13 mouse cellular contexts compared by ENCODE assay signal in genomic region chr16:18073259-18073962, GRCm38 (mm10). TPM values are rescaled to one million over a fixed set of nuclear protein-coding genes. Genes with fewer than 3 reads are reported as not detected.
A peak's percentile ranks its signal among the peaks of the same experiment; 100 is the strongest.
DNase-seq lines count a peak whose midpoint lies in the region; ATAC-seq and TF ChIP-seq lines count a peak whose summit lies in the region.
"Had no signal": no experiment of that assay in that cellular context is flagged by ENCODE, and none has a peak within 500 bp of the region (broad histone marks: within the 10 kb centered on the region; RNA-seq: fewer than 3 reads in every experiment).

No protein-coding gene starts in this region.

- no peaks in the 10 kb centered on the region for H3K9me3 ChIP-seq in lung, embryonic 16.5 days (ENCODE audit: control insufficient read depth, low read length)
- no peaks in the 10 kb centered on the region for H3K9me3 ChIP-seq in MEL (replicated peaks; ENCODE audit: insufficient read depth, low read length)
- no peaks in the 10 kb centered on the region for H3K9me3 ChIP-seq in intestine, embryonic 15.5 days
- H3K9me3 ChIP-seq: neural tube, embryonic 12.5 days had no signal

- H3K27me3 ChIP-seq in lung, embryonic 16.5 days (ENCODE audit: control insufficient read depth, insufficient read depth, low read depth, low read length) = no peaks in the 10 kb centered on the region
- H3K27me3 ChIP-seq in MEL (ENCODE audit: control insufficient read depth in 1 of 2, insufficient read depth in 2 of 2, low read length in 2 of 2) = no peaks in the 10 kb centered on the region
- no peaks in the 10 kb centered on the region for H3K27me3 ChIP-seq in intestine, embryonic 15.5 days (replicated peaks)
- H3K27me3 ChIP-seq: neural tube, embryonic 12.5 days had no signal

- DNase-seq in lung, adult 2 months = no peak
- peak; percentile 57 for DNase-seq in MEL (ENCODE audit: low read depth, low spot score)
- peak; percentile 92 for DNase-seq in thymus, postnatal 0 days (ENCODE audit: low spot score)
- DNase-seq in layer of hippocampus, adult 18-20 months (ENCODE audit: low spot score in 2 of 2) = no peak
- DNase-seq in layer of hippocampus, adult 8-10 months (ENCODE audit: low spot score in 2 of 2) = no peak
- DNase-seq in frontal cortex, postnatal 14 days (ENCODE audit: low spot score in 2 of 2) = no peak
- DNase-seq: forebrain, postnatal 0 days; right cerebral cortex, postnatal 25 days had no signal

- peak in 1 of 2 experiments; percentile 58; a peak in 2 of 4 replicates for TF ChIP-seq EP300 in MEL (IDR thresholded peaks at IDR 0.05; ENCODE audit: low read depth in 1 of 2, low read length in 2 of 2)

- H3K4me1 ChIP-seq in lung, embryonic 16.5 days (replicated peaks; ENCODE audit: control insufficient read depth, insufficient read depth, low read length) = 0 out of 2 replicates have a peak, but pooled peaks cover 4% of the 10 kb centered on the region
- H3K4me1 ChIP-seq in lung, adult 2 months (ENCODE audit: control insufficient read depth, insufficient read depth, low read length) = 0 out of 2 replicates have a peak, but pooled peaks cover 3% of the 10 kb centered on the region
- H3K4me1 ChIP-seq in MEL (ENCODE audit: control insufficient read depth in 1 of 2, insufficient read depth in 2 of 2, low read length in 2 of 2) = peaks cover 3 to 10% of the 10 kb centered on the region in 2 experiments
- peaks cover 13% of the 10 kb centered on the region; the same call in 1 of the 2 replicates for H3K4me1 ChIP-seq in intestine, embryonic 15.5 days (replicated peaks)

- no peak overlapping the region for H3K27ac ChIP-seq in lung, embryonic 16.5 days (ENCODE audit: low read length)
- no peak overlapping the region for H3K27ac ChIP-seq in MEL (ENCODE audit: control insufficient read depth, low read depth, low read length)
- H3K27ac ChIP-seq in intestine, embryonic 15.5 days = no peak overlapping the region
- H3K27ac ChIP-seq: left cerebral cortex, adult 2 months; neural tube, embryonic 12.5 days had no signal

- WGBS in lung, embryonic 16.5 days = 54% methylated on average over 9 of the region's 9 CpGs
- WGBS in lung, adult 2 months = 53% methylated on average over 9 of the region's 9 CpGs
- WGBS in intestine, embryonic 15.5 days = 75% methylated on average over 9 of the region's 9 CpGs

- peak; percentile 69 for ATAC-seq in lung, embryonic 16.5 days (ENCODE audit: low read depth)
- ATAC-seq in intestine, embryonic 15.5 days = peak; percentile 20; the same call in 1 of the 2 replicates
- ATAC-seq: forebrain, postnatal 0 days had no signal

- peaks cover 6% of the 10 kb centered on the region; the same call in 1 of the 2 replicates for H3K36me3 ChIP-seq in lung, embryonic 16.5 days (ENCODE audit: control insufficient read depth, insufficient read depth, low read length)
- H3K36me3 ChIP-seq in MEL (ENCODE audit: control insufficient read depth in 1 of 2, insufficient read depth in 2 of 2, low read length in 2 of 2) = no peaks in the 10 kb centered on the region; a peak in 1 of 4 replicates
- H3K36me3 ChIP-seq in intestine, embryonic 15.5 days = peaks cover 15% of the 10 kb centered on the region; the same call in 1 of the 2 replicates

- no peak for TF ChIP-seq CTCF in lung, adult 2 months (IDR thresholded peaks at IDR 0.05; ENCODE audit: insufficient read depth, low read length)
- TF ChIP-seq CTCF in MEL (IDR thresholded peaks at IDR 0.05 in 2 of 3, conservative IDR thresholded peaks at IDR 0.05 in 1 of 3; ENCODE audit: control insufficient read depth in 1 of 3, insufficient read depth in 1 of 3, low read depth in 2 of 3, low read length in 3 of 3, poor library complexity in 1 of 3, severe bottlenecking in 1 of 3) = no peak

- TF ChIP-seq RAD21 in MEL (IDR thresholded peaks at IDR 0.05; ENCODE audit: low read depth, low read length) = no peak

- H3K4me3 ChIP-seq in lung, embryonic 16.5 days (ENCODE audit: low read length) = no peak overlapping the region
- no peak overlapping the region for H3K4me3 ChIP-seq in lung, adult 2 months (replicated peaks; ENCODE audit: extremely low read depth, low read depth, low read length)
- no peak overlapping the region for H3K4me3 ChIP-seq in MEL (ENCODE audit: control insufficient read depth in 1 of 2, insufficient read depth in 1 of 2, low read depth in 2 of 2, low read length in 2 of 2)
- no peak overlapping the region for H3K4me3 ChIP-seq in intestine, embryonic 15.5 days (replicated peaks)
- H3K4me3 ChIP-seq: left cerebral cortex, adult 2 months; neural tube, embryonic 12.5 days had no signal

- no peaks in the 10 kb centered on the region; the same call in 1 of the 2 replicates for H3K79me2 ChIP-seq in MEL (ENCODE audit: control insufficient read depth, insufficient read depth, low read length, poor library complexity)

- H3K4me2 ChIP-seq in lung, embryonic 16.5 days (ENCODE audit: low read depth, low read length) = no peak overlapping the region
- H3K4me2 ChIP-seq in intestine, embryonic 15.5 days (replicated peaks) = no peak overlapping the region
- H3K4me2 ChIP-seq: heart, embryonic 11.5 days; neural tube, embryonic 12.5 days had no signal

- H3K9ac ChIP-seq in lung, embryonic 16.5 days (ENCODE audit: low read length) = no peak overlapping the region
- H3K9ac ChIP-seq in MEL (ENCODE audit: control insufficient read depth, low read depth, low read length, poor library complexity, severe bottlenecking) = no peak overlapping the region
- H3K9ac ChIP-seq in intestine, embryonic 15.5 days = no peak overlapping the region
- H3K9ac ChIP-seq: forebrain, postnatal 0 days; neural tube, embryonic 12.5 days had no signal

- TF ChIP-seq POLR2A in lung, adult 2 months (IDR thresholded peaks at IDR 0.05; ENCODE audit: borderline replicate concordance, extremely low read depth, low read depth, low read length) = no peak
- no peak for TF ChIP-seq POLR2A in MEL (IDR thresholded peaks at IDR 0.05; ENCODE audit: control insufficient read depth in 1 of 2, insufficient read depth in 1 of 2, low read depth in 1 of 2, low read length in 2 of 2, poor library complexity in 1 of 2)

TF ChIP-seq in MEL, 35 proteins besides CTCF, POLR2A, EP300 and RAD21 (continues in another document):
- no peak for TF ChIP-seq ZNF384 (IDR thresholded peaks at IDR 0.05; ENCODE audit: low read depth, low read length)
- no peak for TF ChIP-seq JUND (IDR thresholded peaks at IDR 0.05; ENCODE audit: low read depth, low read length)
- TF ChIP-seq ZC3H11A (IDR thresholded peaks at IDR 0.05; ENCODE audit: low read depth, low read length) = no peak
- no peak for TF ChIP-seq CHD2 (IDR thresholded peaks at IDR 0.05; ENCODE audit: low read length)
- TF ChIP-seq BHLHE40 (IDR thresholded peaks at IDR 0.05; ENCODE audit: borderline replicate concordance, low read depth, low read length) = no peak
- no peak for TF ChIP-seq NELFE (IDR thresholded peaks at IDR 0.05; ENCODE audit: low read depth, low read length)
- 0 out of 2 replicates have a peak, but pooled peaks have one; percentile 13 for TF ChIP-seq TAL1 (IDR thresholded peaks at IDR 0.05; ENCODE audit: low read length)
- no peak for TF ChIP-seq MAFK (IDR thresholded peaks at IDR 0.05; ENCODE audit: borderline replicate concordance, low read depth, low read length)
- no peak for TF ChIP-seq MAX (IDR thresholded peaks at IDR 0.05; ENCODE audit: low read length)
- TF ChIP-seq SIN3A (IDR thresholded peaks at IDR 0.05; ENCODE audit: low read length) = peak; percentile 70
- TF ChIP-seq RCOR1 (IDR thresholded peaks at IDR 0.05; ENCODE audit: low read depth, low read length) = no peak
- peak; percentile 83 for TF ChIP-seq TCF12 (IDR thresholded peaks at IDR 0.05; ENCODE audit: low read depth, low read length)
- no peak for TF ChIP-seq CHD1 (IDR thresholded peaks at IDR 0.05; ENCODE audit: low read depth, low read length)
- TF ChIP-seq ETS1 (IDR thresholded peaks at IDR 0.05; ENCODE audit: low read depth, low read length) = peak; percentile 94
- 0 out of 2 replicates have a peak, but pooled peaks have one; percentile 33 for TF ChIP-seq GATA1 (IDR thresholded peaks at IDR 0.05; ENCODE audit: low read depth, low read length)

RNA-seq across cellular contexts. Expression of gene Prodh, which starts 16.6 kb away (rescaled TPM):
- polyA plus RNA-seq in lung, embryonic 16.5 days (2015; fragmentation: Nextera tagmentation; extraction: Ambion mirVana) = 12.5 and 13.4 TPM in 2 replicates
- polyA plus RNA-seq in lung, adult 2 months (2012; rRNA removed) = 49.3 and 56.7 TPM in 2 replicates
- total RNA-seq in MEL (2012; rRNA removed) = 40.2 and 43.3 TPM in 2 replicates
- 10 to 100 TPM in 1 of 2 experiments, not detected in 1; 53.6 TPM for polyA plus RNA-seq in MEL (2012; ENCODE audit: insufficient read depth in 1 of 2, insufficient read length in 2 of 2, low read depth in 1 of 2, low replicate concordance in 2 of 2, missing spikeins in 1 of 2)
- polyA plus RNA-seq in intestine, embryonic 15.5 days (2015; fragmentation: Nextera tagmentation; extraction: Ambion mirVana) = 15.0 and 19.9 TPM in 2 replicates
- polyA plus RNA-seq in thymus, postnatal 0 days (2015; fragmentation: Nextera tagmentation; extraction: Ambion mirVana) = 29.2 and 29.5 TPM in 2 replicates
- total RNA-seq in layer of hippocampus, adult 18-20 months (2021) = 10 to 100 TPM; 41.1 to 45.8 TPM
- total RNA-seq in layer of hippocampus, adult 8-10 months (2022) = 10 to 100 TPM; 39.8 to 45.6 (median 40.5) TPM

RNA-seq across cellular contexts. Expression of gene Dgcr6, which starts 20.8 kb away (rescaled TPM):
- 78.5 and 79.2 TPM in 2 replicates for polyA plus RNA-seq in lung, embryonic 16.5 days (2015; fragmentation: Nextera tagmentation; extraction: Ambion mirVana)
- polyA plus RNA-seq in lung, adult 2 months (2012; rRNA removed) = 54.6 and 59.2 TPM in 2 replicates
- 64.1 and 66.8 TPM in 2 replicates for total RNA-seq in MEL (2012; rRNA removed)
- 100 to 1,000 TPM in 1 of 2 experiments, not detected in 1; 133 TPM for polyA plus RNA-seq in MEL (2012; ENCODE audit: insufficient read depth in 1 of 2, insufficient read length in 2 of 2, low read depth in 1 of 2, low replicate concordance in 2 of 2, missing spikeins in 1 of 2)
- polyA plus RNA-seq in intestine, embryonic 15.5 days (2015; fragmentation: Nextera tagmentation; extraction: Ambion mirVana) = 71.2 and 75.7 TPM in 2 replicates
- 125 and 128 TPM in 2 replicates for polyA plus RNA-seq in thymus, postnatal 0 days (2015; fragmentation: Nextera tagmentation; extraction: Ambion mirVana)
- 10 to 100 TPM; 71.2 to 76.7 TPM for total RNA-seq in layer of hippocampus, adult 18-20 months (2021)
- total RNA-seq in layer of hippocampus, adult 8-10 months (2022) = 10 to 100 TPM; 72.9 to 89.1 (median 76.9) TPM

RNA-seq across cellular contexts. Expression of gene Rtn4r, which starts 54.0 kb away (rescaled TPM):
- 0.35 TPM in 2 replicates for polyA plus RNA-seq in lung, embryonic 16.5 days (2015; fragmentation: Nextera tagmentation; extraction: Ambion mirVana)
- 1.1 and 1.4 TPM in 2 replicates for polyA plus RNA-seq in lung, adult 2 months (2012; rRNA removed)
- 0.10 TPM in 1 of 2 replicates, not detected in the other for total RNA-seq in MEL (2012; rRNA removed)
- under 1 TPM in 1 of 2 experiments, not detected in 1; 0.04 TPM for polyA plus RNA-seq in MEL (2012; ENCODE audit: insufficient read depth in 1 of 2, insufficient read length in 2 of 2, low read depth in 1 of 2, low replicate concordance in 2 of 2, missing spikeins in 1 of 2)
- 4.1 and 4.7 TPM in 2 replicates for polyA plus RNA-seq in intestine, embryonic 15.5 days (2015; fragmentation: Nextera tagmentation; extraction: Ambion mirVana)
- polyA plus RNA-seq in thymus, postnatal 0 days (2015; fragmentation: Nextera tagmentation; extraction: Ambion mirVana) = 0.31 and 0.68 TPM in 2 replicates
- total RNA-seq in layer of hippocampus, adult 18-20 months (2021) = 100 to 1,000 TPM; 108 to 117 TPM
- total RNA-seq in layer of hippocampus, adult 8-10 months (2022) = 10 to 100 TPM; 96.1 to 98.8 (median 97.6) TPM

Comparison
In these comparisons a context has a peak if more than half of its experiments do, and no peak if none do; other contexts are left out.
1. DNase-seq: peak in MEL (single experiment) and thymus, postnatal 0 days (single experiment); none in lung, adult 2 months (single experiment), layer of hippocampus, adult 18-20 months (0 of 2), layer of hippocampus, adult 8-10 months (0 of 2) and frontal cortex, postnatal 14 days (0 of 2).